Mouse (Mus musculus) forebrain, embryonic 15.5 days (tissue): Measurements from ENCODE around the gene Swt1. TPM values are rescaled to one million over a fixed set of nuclear protein-coding genes. Genes with fewer than 3 reads are reported as not detected.

Source experiments
- ATAC-seq: fragments of 200-750 bp; cut with Nextera tagmentation; replicated peaks from 2 replicates; pipeline ENCODE4 v1.8.0; 2017; ENCODE audit warnings: mild to moderate bottlenecking, moderate TSS enrichment, moderate library complexity
- H3K27ac ChIP-seq: fragments of 300-500 bp; sonication (generic); replicated peaks from 2 replicates; pipeline ENCODE4 v1.5.1; 2015; ENCODE audit warnings: mild to moderate bottlenecking, inconsistent platforms
- H3K27me3 ChIP-seq: fragments of 300-500 bp; sonication (generic); 2 replicates; pipeline ENCODE4 v1.6.1; 2015; ENCODE audit warnings: inconsistent platforms
- H3K36me3 ChIP-seq: fragments of 300-500 bp; sonication (generic); 2 replicates; pipeline ENCODE4 v1.6.1; 2015; ENCODE audit warnings: mild to moderate bottlenecking, inconsistent platforms
- H3K4me1 ChIP-seq: fragments of 300-500 bp; sonication (generic); 2 replicates; pipeline ENCODE4 v1.6.1; 2015; ENCODE audit warnings: inconsistent platforms
- H3K4me2 ChIP-seq: fragments of 300-500 bp; sonication (generic); replicated peaks from 2 replicates; pipeline ENCODE4 v1.6.1; 2015; ENCODE audit warnings: mild to moderate bottlenecking, inconsistent platforms
- H3K4me3 ChIP-seq: fragments of 300-500 bp; sonication (generic); 2 replicates; pipeline ENCODE4 v1.5.1; 2015; ENCODE audit warnings: mild to moderate bottlenecking, inconsistent platforms
- H3K9ac ChIP-seq: fragments of 300-500 bp; sonication (generic); replicated peaks from 2 replicates; pipeline ENCODE4 v1.6.1; 2015; ENCODE audit warnings: mild to moderate bottlenecking, inconsistent platforms
- H3K9me3 ChIP-seq: fragments of 300-500 bp; sonication (generic); 2 replicates; pipeline ENCODE4 v1.6.1; 2016; ENCODE audit warnings: inconsistent platforms
- WGBS: fragments of 180-500 bp; shearing (Covaris S2); methylation state at CpG from one replicate; pipeline ENCODE4 v1.1.7; 2015; ENCODE audit warnings: mixed read lengths; 5-methylcytosine and 5-hydroxymethylcytosine counted together
- polyA plus RNA-seq: library from polyadenylated mRNA; unstranded; fragments of >200 nt; fragmentation: Nextera tagmentation; extraction: Ambion mirVana; gene quantifications from 2 replicates; pipeline ENCODE4 v1.2.1, GENCODE M21; 2015

Swt1 gene
- polyA plus RNA-seq, 1 experiment from 2014 or later, result 24.2 TPM

GRCm38 (mm10) chr1:151427888-151428262 lies 380 bp downstream of the Swt1 start:
- H3K4me3 ChIP-seq, result peak overlapping the region; percentile 98
- peaks cover 24% of the 10 kb centered on the region for H3K4me1 ChIP-seq
- peak overlapping the region; percentile 62 for H3K4me2 ChIP-seq
- WGBS, result under 1% methylated on average over 26 of the region's 26 CpGs
- no peaks in the 10 kb centered on the region for H3K9me3 ChIP-seq
- no peaks in the 10 kb centered on the region for H3K27me3 ChIP-seq
- peak overlapping the region; percentile 96 for H3K27ac ChIP-seq
- no peaks in the 10 kb centered on the region for H3K36me3 ChIP-seq
- H3K9ac ChIP-seq, result peak overlapping the region; percentile 60
- peak; percentile 72 for ATAC-seq

- Histone ChIP-seq H3K4me1 (peaks cover 24% of the 10 kb centered on the region), H3K4me3 (peak overlapping the region; percentile 98), H3K27ac (no peak overlapping the region), H3K9ac (no peak overlapping the region), H3K27me3 (no peaks in the 10 kb centered on the region), H3K36me3 (no peaks in the 10 kb centered on the region), H3K4me2 (peak overlapping the region; percentile 62), H3K9me3 (no peaks in the 10 kb centered on the region)
- 26% methylated on average over 7 of the region's 7 CpGs for WGBS
- ATAC-seq, result no peak
These were observed 1.2 kb downstream of the Swt1 start for GRCm38 (mm10) chr1:151426947-151427600.

- no peak overlapping the region for H3K27ac ChIP-seq
- ATAC-seq, result no peak
- 90% methylated on average over 3 of the region's 3 CpGs for WGBS
These were observed 6.1 kb downstream of the Swt1 start for GRCm38 (mm10) chr1:151422178-151422577.

DNA sequence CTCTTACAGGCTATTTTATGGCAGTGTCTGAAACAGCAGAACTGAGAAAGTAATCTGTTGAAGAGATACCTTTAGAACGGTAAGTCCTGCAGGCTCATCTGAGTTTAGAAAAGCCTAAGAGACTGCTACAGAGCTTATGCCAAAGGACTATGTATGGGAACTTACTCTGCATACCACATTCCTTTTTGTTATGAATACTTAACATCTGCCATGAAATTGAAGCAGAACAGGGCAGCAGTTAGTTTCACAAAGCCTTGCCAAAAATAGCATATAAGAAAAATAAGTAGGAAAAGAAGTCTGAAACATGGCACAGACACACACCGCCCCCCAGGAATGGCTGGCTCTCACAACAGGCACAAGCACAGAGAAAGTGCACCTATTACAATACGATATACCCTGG lies 18.4 kb downstream of the Swt1 start:
- no peak overlapping the region for H3K4me3 ChIP-seq
- no peak for ATAC-seq

More at GRCm38 (mm10) chr1:151422178-151422577, 6.1 kb downstream of the Swt1 start:
- Histone ChIP-seq H3K4me3 (no peak overlapping the region), H3K4me1 (peaks cover 5% of the 10 kb centered on the region), H3K9ac (no peak overlapping the region), H3K27me3 (no peaks in the 10 kb centered on the region), H3K36me3 (peaks cover 14% of the 10 kb centered on the region), H3K4me2 (no peak overlapping the region), H3K9me3 (no peaks in the 10 kb centered on the region)

GRCm38 (mm10) chr1:151390029-151390428 lies 38.2 kb downstream of the Swt1 start:
- Histone ChIP-seq H3K9ac (no peak overlapping the region), H3K4me3 (no peak overlapping the region), H3K9me3 (no peaks in the 10 kb centered on the region), H3K36me3 (peaks cover 15% of the 10 kb centered on the region; the same call in 1 of the 2 replicates), H3K27ac (no peak overlapping the region), H3K27me3 (no peaks in the 10 kb centered on the region), H3K4me2 (no peak overlapping the region), H3K4me1 (no peaks in the 10 kb centered on the region)
- no peak for ATAC-seq
- WGBS, result 98% methylated on average over 1 of the region's 1 CpGs

More for the DNA sequence above, 18.4 kb downstream of the Swt1 start:
- Histone ChIP-seq H3K27me3 (no peaks in the 10 kb centered on the region), H3K9ac (no peak overlapping the region), H3K9me3 (no peaks in the 10 kb centered on the region), H3K36me3 (peaks cover 12% of the 10 kb centered on the region; the same call in 1 of the 2 replicates), H3K4me2 (no peak overlapping the region), H3K4me1 (no peaks in the 10 kb centered on the region), H3K27ac (no peak overlapping the region)
- 96% methylated on average over 3 of the region's 3 CpGs for whole genome bisulfite sequencing

DNA sequence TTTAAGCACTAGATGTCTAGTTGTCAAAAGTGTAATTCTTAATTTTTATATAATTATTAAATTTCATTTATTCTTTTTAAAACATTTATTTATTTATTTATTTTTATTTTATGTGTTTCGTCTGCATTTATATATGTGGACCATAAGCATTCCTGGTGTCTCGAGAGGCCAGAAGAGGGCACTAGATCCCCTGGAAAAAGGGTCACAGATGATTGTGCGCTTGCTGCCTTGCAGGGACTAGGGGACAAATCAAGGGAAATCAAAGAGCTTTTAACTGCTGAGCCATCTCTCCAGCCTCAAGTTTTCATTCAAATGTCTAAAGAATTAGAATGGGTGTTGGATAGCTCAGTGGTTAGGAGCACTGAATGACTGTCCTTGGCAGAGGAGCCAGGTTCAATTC lies 50.9 kb downstream of the Swt1 start:
- WGBS, result 88% methylated on average over 3 of the region's 3 CpGs
- H3K27me3 ChIP-seq, result no peaks in the 10 kb centered on the region
- H3K9ac ChIP-seq, result no peak overlapping the region
- no peak overlapping the region for H3K4me2 ChIP-seq
- peaks cover 8% of the 10 kb centered on the region; the same call in 1 of the 2 replicates for H3K36me3 ChIP-seq
- H3K4me3 ChIP-seq, result no peak overlapping the region
- ATAC-seq, result no peak
- no peaks in the 10 kb centered on the region for H3K9me3 ChIP-seq
- no peak overlapping the region for H3K27ac ChIP-seq
- no peaks in the 10 kb centered on the region for H3K4me1 ChIP-seq

DNA sequence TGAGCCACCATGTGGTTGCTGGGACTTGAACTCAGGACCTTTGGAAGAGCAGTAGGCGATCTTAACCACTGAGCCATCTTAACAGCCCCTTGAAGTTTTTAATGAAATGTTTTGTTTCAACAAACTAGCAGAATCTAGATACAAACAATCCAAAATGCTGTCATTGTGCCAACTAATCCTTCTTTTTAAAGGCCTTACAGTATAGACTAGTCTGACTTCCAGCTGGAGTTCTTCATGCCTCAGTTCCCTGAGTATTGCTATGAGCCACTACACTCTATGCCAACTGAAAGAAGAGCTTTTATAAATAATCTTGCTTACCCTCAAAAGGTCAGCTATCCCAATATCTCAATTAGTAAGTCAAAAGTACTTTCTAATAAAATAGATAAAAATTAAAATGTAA lies 55.4 kb downstream of the Swt1 start:
- H3K27me3 ChIP-seq, result no peaks in the 10 kb centered on the region
- H3K9ac ChIP-seq, result no peak overlapping the region
- H3K9me3 ChIP-seq, result no peaks in the 10 kb centered on the region
- no peak overlapping the region for H3K27ac ChIP-seq
- H3K4me2 ChIP-seq, result no peak overlapping the region
- peaks cover 24% of the 10 kb centered on the region for H3K36me3 ChIP-seq
- no peaks in the 10 kb centered on the region for H3K4me1 ChIP-seq
- H3K4me3 ChIP-seq, result no peak overlapping the region
- WGBS, result 84% methylated on average over 1 of the region's 1 CpGs
- ATAC-seq, result no peak

DNA sequence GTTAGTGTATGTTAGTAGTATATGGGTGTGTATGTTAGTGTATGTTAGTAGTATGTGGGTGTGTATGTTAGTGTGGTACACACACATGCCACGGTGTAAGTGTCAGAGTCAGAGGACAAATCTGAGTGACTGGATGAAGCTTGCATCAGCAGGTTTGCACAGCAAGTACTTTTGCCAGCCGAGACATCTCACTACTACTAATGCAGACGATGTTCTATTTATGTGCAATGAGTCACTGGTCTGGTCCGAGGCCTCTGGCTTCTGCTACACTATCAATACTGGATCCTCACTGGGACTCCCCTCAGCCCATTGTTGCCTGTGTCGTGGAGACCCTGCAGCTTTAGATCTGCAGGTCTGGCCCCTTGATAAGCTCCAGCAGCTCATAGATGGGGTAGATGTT lies 56.7 kb downstream of the Swt1 start:
- Histone ChIP-seq H3K27me3 (no peaks in the 10 kb centered on the region), H3K9me3 (no peaks in the 10 kb centered on the region), H3K27ac (no peak overlapping the region), H3K9ac (no peak overlapping the region), H3K36me3 (peaks cover 27% of the 10 kb centered on the region), H3K4me2 (no peak overlapping the region), H3K4me1 (no peaks in the 10 kb centered on the region), H3K4me3 (no peak overlapping the region)
- WGBS, result 89% methylated on average over 5 of the region's 5 CpGs
- ATAC-seq, result no peak

DNA sequence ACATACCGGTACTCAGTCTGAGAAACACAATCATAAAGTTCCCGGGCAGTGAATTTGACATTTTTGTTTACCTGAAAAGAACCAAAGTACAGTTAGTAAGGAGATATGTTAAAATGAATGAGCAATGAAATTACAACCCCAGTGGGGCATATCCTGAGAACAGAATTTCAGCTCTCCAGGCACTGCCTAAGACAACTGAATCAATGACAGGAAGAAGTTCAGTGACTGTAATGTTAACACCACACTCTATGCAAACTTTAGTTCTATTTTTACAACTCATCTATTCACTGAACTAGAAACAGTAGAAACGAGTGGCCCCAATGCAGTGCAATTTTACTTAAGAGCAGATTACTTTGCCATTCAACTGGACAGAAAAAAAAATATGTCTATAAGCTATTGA lies 57.7 kb downstream of the Swt1 start:
- no peaks in the 10 kb centered on the region for H3K27me3 ChIP-seq
- no peak overlapping the region for H3K9ac ChIP-seq
- WGBS, result 90% methylated on average over 3 of the region's 3 CpGs
- no peak overlapping the region for H3K4me3 ChIP-seq
- H3K4me2 ChIP-seq, result no peak overlapping the region
- no peaks in the 10 kb centered on the region for H3K4me1 ChIP-seq
- no peak overlapping the region for H3K27ac ChIP-seq
- peaks cover 34% of the 10 kb centered on the region for H3K36me3 ChIP-seq
- no peaks in the 10 kb centered on the region for H3K9me3 ChIP-seq
- no peak for ATAC-seq

GRCm38 (mm10) chr1:151368444-151368843 lies 59.8 kb downstream of the Swt1 start:
- WGBS, result 96% methylated on average over 3 of the region's 3 CpGs
- no peak overlapping the region for H3K4me2 ChIP-seq
- H3K4me3 ChIP-seq, result no peak overlapping the region
- H3K27me3 ChIP-seq, result no peaks in the 10 kb centered on the region
- H3K9me3 ChIP-seq, result no peaks in the 10 kb centered on the region
- no peak overlapping the region for H3K27ac ChIP-seq
- no peak overlapping the region for H3K9ac ChIP-seq
- H3K4me1 ChIP-seq, result no peaks in the 10 kb centered on the region
- peaks cover 54% of the 10 kb centered on the region for H3K36me3 ChIP-seq
- no peak for ATAC-seq

GRCm38 (mm10) chr1:151367721-151368324 lies 60.4 kb downstream of the Swt1 start:
- H3K27ac ChIP-seq, result no peak overlapping the region
- no peak overlapping the region for H3K4me3 ChIP-seq
- H3K27me3 ChIP-seq, result no peaks in the 10 kb centered on the region
- H3K36me3 ChIP-seq, result peaks cover 61% of the 10 kb centered on the region
- ATAC-seq, result no peak
- no peak overlapping the region for H3K4me2 ChIP-seq
- 93% methylated on average over 5 of the region's 5 CpGs for whole genome bisulfite sequencing
- H3K4me1 ChIP-seq, result no peaks in the 10 kb centered on the region
- no peaks in the 10 kb centered on the region for H3K9me3 ChIP-seq
- no peak overlapping the region for H3K9ac ChIP-seq

- peaks cover 68% of the 10 kb centered on the region for H3K36me3 ChIP-seq
- H3K9me3 ChIP-seq, result no peaks in the 10 kb centered on the region
- H3K27me3 ChIP-seq, result no peaks in the 10 kb centered on the region
- no peak overlapping the region for H3K9ac ChIP-seq
- no peaks in the 10 kb centered on the region for H3K4me1 ChIP-seq
- no peak for ATAC-seq
- H3K4me2 ChIP-seq, result no peak overlapping the region
- H3K27ac ChIP-seq, result no peak overlapping the region
- WGBS, result 92% methylated on average over 8 of the region's 8 CpGs
- no peak overlapping the region for H3K4me3 ChIP-seq
These were observed 61.2 kb downstream of the Swt1 start for GRCm38 (mm10) chr1:151366944-151367605.
